Mouse (Mus musculus): ENCODE data around the gene Rd3. TPM values are rescaled to one million over a fixed set of nuclear protein-coding genes. Genes with fewer than 3 reads are reported as not detected.

The Rd3 gene
- total RNA-seq (2021) = under 1 TPM; 0.33 to 0.44 TPM
- long read RNA-seq, experiment 1 = 0 reads
- long read RNA-seq, experiment 2 = 0 reads

DNA sequence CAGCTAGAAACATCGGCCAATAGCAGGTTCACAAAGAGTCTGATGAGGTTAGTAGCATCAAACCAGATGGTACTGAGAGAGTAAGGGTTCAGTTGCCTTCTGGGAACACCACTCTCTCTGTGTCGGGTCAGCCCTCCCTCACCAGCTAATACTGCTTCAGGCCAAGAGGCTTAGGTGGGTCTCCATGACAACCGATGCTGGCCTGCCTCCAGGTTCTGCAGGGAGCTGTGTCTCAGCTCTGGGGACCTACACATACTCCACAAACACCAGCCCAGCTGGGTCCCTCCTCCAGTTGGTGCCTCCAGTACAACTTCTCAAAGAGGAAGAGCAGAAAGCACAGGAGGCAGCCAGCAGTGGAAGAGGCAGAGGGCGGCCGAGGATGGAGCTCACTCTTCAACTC lies at the start of gene Rd3:
Gene Rd3 (plus strand): TSS at position 184 of the 400 bp plus-strand sequence.
- H3K27ac ChIP-seq = no peak within 1 kb of the TSS
- TF ChIP-seq CTCF (conservative IDR thresholded peaks at IDR 0.05) = no peak
- peak in 1 of 2 experiments; percentile 40 for DNase-seq (ENCODE audit: low spot score in 2 of 2)
- H3K4me3 ChIP-seq = no peak within 1 kb of the TSS

DNA sequence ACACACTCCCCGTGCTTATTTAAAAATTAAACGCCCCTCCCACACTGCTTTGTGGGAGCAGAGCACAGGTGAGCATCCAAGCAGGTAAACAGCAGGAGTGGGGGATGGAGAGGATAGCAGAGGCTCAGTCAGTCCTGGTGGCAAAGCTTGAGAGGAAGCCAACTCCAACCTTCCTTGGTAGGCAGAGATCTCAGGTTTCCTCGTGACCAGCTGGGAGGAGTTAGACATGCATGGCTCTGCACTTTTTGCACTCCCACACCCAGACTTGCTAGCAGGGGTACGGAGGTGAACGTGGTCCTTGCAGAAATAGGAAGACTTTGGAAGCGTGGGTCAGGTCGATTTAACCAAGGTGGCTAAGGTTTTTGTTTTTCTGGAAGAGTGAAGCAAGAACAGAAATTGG lies 48.8 kb upstream of the Rd3 start:
- TF ChIP-seq CTCF (conservative IDR thresholded peaks at IDR 0.05) = no peak
- Histone ChIP-seq H3K4me3 (no peak overlapping the region), H3K27ac (no peak overlapping the region)
- no peak for DNase-seq (ENCODE audit: low spot score in 2 of 2)

DNA sequence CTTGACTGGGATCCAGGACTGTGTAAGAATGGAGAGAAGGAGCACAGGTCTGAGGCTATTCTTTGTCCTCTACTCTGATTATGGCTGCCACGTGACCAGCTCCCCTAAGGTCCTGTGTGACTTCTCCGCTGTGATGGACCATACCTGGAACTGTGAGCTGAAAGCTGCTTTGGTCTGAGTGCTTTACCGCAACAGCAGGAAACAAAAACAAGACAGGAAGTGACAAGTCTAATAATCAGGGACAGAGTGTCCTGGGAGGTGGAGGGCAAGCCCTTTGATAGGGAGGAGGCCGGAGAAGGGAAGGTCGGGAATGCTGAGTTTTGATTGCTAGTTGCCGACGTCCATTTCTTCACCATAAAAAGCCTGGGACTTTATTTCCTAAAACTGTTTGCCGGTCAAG lies 48.1 kb upstream of the Rd3 start:
- no peak for DNase-seq (ENCODE audit: low spot score in 2 of 2)
- Histone ChIP-seq H3K4me3 (no peak overlapping the region), H3K27ac (no peak overlapping the region)
- no peak for TF ChIP-seq CTCF (conservative IDR thresholded peaks at IDR 0.05)

DNA sequence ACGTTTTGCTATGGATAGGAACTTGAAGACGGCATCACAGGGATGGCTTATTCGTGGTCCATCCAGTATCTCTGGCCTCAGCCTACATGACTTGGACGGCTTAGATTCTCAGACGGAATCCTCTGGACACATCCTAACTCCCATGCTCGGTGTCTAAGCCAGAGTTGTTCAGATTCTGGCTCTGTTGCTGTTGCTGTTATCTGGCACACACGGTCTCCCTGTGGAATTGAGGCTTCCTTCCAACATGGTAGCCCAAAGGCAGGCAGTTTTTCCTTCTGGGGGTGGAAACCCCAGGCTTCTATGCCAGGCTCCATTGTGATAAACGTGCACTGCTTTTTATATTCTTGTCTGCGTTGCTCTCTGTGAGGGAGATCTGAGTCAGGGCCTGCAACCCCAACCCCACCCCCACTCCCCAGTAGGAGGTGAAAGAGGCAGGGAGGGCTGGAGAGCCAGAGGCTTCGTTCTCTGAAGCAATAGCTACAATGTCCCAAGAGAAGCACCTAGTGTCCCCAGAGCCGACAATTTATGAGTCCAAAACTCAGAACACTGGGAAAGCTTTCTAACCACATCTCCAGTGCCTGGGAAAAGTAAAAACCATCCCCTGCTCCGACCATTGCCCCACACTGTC lies 47.2 kb upstream of the Rd3 start:
- no peak overlapping the region for H3K27ac ChIP-seq
- no peak for TF ChIP-seq CTCF (conservative IDR thresholded peaks at IDR 0.05)
- DNase-seq (ENCODE audit: low spot score in 2 of 2) = no peak
- H3K4me3 ChIP-seq = no peak overlapping the region

DNA sequence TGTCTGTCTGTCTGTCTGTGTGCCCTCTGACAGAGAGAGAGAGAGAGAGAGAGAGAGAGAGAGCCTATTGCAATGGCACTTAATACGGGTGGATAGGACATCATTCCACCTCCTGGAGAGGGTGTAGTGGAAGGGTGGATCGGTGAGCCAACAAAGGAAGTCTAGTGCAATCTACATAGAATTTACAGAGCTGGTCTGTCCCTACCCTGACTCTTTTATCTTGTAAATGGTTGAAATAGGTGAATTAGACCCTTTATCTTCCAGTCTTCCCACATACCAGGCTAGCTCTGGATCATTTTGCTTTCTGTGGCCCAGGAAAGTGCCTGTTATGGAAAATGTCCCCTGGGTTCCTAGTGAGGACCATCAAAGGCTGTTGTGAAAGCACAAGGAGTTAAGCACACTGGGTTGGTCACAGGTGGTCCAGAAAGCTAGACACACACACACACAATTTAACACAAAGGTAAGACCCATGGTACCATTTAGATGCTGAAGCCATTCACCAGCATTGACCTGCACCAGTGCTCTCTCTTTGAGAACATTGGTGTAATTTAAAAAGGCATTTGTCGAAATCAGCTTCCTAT lies 46.6 kb upstream of the Rd3 start:
- no peak for DNase-seq (ENCODE audit: low spot score in 2 of 2)
- H3K4me3 ChIP-seq = no peak overlapping the region
- no peak overlapping the region for H3K27ac ChIP-seq
- TF ChIP-seq CTCF (conservative IDR thresholded peaks at IDR 0.05) = no peak

DNA sequence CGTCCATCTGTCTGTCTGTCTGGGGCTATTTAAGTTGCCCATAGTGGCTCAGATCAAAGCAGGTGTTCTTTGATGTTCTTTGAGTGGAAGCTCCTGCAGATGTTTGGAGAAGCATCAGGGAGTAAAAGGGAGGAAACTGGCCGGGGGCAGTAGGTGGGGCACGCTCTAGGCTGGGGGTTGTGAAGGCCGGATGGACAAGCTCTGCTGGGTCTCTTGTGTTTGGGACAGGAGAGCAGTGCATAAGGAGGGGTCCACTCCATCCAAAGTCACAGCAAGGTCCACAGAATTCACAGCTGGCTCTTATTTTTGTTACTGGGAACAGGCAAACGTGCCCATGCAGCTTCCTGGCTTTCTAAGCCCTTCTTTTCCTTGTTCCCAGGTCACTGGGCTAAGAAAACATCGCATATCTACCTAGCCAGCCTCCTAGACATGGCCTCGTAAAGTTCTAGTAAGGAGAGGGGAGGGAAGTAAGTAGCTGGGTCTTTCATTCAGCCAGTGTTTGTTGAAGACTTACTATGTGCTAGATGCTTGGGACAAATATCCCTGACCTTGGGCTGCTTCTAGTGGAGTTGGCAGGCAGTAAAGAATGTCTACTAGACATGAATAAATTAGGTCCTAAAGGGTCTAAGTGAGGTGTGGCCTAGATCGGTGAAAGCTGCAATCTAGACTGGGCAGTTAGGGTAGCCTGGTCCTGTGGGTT lies 44.7 kb upstream of the Rd3 start:
- no peak for DNase-seq (ENCODE audit: low spot score in 2 of 2)
- Histone ChIP-seq H3K4me3 (no peak overlapping the region), H3K27ac (no peak overlapping the region)
- no peak for TF ChIP-seq CTCF (conservative IDR thresholded peaks at IDR 0.05)

DNA sequence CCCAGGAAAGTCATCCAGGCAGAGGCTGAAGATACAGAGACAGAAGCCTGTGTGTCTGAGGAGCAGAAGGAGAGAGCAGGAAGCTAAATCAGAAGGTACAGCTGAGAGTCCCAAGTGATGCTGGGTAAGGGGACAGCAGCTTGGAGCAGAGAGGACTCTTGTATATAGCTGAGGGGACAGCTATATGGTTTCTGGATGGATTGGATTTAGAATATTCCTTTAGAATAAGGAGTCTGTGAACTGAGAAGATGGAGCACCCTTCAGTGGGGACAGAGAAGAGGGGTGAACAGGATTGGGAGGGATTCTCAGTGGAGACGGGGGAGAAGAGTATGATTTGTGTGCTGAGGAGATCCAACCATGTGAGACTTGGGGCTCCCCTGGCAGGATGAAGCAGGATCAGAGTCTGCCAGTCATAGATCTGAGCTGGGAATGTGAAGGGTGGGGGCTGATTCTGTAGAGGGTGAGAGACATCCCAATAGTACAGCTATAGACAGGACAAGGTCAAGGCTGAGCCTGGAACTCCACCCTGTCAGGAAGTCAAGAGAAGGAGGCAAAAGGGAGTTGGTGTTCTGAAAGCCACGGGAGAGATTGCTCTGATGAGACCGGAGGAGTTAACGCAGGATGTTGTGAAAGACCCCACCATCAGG lies 44.1 kb upstream of the Rd3 start:
- DNase-seq (ENCODE audit: low spot score in 2 of 2) = no peak
- no peak overlapping the region for H3K27ac ChIP-seq
- H3K4me3 ChIP-seq = no peak overlapping the region
- TF ChIP-seq CTCF (conservative IDR thresholded peaks at IDR 0.05) = no peak

DNA sequence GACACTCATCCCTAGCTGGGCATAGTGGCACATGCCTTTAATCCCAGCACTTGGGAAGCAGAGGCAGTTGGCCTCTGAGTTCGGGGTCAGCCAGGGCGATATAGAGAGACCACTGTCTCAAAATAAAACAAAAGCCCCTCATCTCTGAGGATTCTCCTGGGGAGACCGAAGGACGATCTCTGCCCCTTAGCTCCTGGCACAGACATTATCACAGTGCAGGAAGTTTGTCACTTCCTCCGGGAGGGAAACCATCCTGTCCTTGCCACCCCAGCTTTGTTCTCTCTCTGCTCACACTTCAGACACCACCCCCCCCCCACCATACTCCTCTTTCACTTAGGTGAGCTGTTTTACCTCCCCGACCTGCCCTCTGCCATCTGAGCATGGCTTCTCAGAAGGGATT lies 33.5 kb upstream of the Rd3 start:
- peak in 1 of 2 experiments; percentile 7 for DNase-seq (ENCODE audit: low spot score in 2 of 2)
- Histone ChIP-seq H3K4me3 (no peak overlapping the region), H3K27ac (no peak overlapping the region)
- no peak for TF ChIP-seq CTCF (conservative IDR thresholded peaks at IDR 0.05)

DNA sequence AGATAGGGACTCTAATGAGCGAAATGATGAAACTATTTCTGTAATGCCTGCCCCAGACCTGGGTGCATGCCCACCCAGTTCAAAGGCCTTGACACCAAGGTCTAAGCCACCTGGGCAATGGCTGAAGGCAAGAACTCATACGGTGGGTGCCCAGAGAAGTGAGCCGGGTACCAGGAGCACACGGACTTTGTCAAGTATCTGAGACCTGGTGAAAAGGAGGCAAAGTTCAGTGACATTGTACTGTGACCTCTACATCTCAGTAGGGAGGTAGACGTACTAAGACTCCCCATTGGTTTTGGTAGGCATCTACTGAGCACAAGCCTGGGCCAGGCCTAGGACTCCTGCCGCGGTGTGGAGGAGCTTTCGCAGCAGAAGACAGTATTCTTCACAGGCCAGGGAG lies 31.8 kb upstream of the Rd3 start:
- Histone ChIP-seq H3K27ac (no peak overlapping the region), H3K4me3 (no peak overlapping the region)
- no peak for DNase-seq (ENCODE audit: low spot score in 2 of 2)
- TF ChIP-seq CTCF (conservative IDR thresholded peaks at IDR 0.05) = no peak

DNA sequence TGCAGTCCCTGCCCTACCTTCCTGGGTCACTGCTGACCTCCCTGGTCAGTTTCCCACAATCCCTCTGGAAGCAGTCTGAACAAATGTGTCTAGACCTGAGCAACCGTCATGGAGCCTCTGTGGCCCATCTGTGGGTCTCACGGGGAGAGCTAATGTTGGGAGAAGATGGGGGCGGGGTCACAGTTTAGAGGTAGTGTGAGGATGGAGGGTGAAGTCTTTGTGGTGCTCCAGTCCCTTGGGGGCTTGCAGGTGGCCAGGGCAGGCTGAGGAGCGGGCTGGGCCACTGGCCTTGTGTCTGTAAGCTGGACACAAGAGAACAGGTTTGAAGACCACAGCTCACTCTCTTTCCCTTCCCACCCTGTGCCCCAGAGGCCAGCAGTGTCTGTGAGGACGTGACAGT lies 31.4 kb upstream of the Rd3 start:
- no peak for DNase-seq (ENCODE audit: low spot score in 2 of 2)
- Histone ChIP-seq H3K27ac (no peak overlapping the region), H3K4me3 (no peak overlapping the region)
- no peak for TF ChIP-seq CTCF (conservative IDR thresholded peaks at IDR 0.05)

DNA sequence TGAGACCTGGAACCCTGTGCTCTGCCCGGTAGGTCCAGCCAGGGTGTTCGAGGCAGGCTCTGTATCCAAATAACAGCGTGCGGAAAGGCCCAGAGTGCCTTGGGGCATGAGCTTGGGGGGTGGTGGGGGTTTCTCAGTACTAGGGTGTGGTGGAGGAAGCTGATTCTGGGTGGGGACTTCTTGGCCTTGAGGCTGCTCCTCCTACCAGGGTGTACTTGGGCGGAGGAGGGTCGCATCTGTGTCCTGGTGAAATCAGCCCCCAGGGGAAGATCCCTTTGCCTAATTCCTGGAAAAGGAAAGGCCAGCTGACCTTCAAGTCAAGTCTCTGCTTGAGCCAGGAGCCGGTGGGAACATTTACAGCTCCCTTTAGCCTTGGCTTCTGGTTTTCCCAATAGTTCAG lies 30.9 kb upstream of the Rd3 start:
- Histone ChIP-seq H3K27ac (no peak overlapping the region), H3K4me3 (no peak overlapping the region)
- no peak for TF ChIP-seq CTCF (conservative IDR thresholded peaks at IDR 0.05)
- no peak for DNase-seq (ENCODE audit: low spot score in 2 of 2)

DNA sequence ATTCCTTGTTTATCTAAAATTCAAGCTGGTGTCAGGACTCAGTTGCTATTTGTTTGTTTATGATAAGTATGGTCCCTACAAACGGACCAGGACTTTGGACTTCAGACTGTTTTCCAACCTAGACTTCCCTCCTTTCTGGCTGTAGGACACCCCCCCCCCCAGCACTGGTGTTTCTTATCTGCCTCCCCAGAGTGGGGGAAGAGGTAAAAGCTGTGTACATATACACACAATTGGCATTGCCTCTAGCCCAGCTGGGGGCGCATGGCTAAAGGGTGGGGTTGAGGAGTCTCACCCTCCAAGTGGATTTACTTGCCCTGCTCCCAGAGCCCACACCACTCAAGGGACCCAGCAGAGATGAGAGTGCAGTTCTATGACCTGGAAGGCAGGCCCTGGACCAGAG lies 30.3 kb upstream of the Rd3 start:
- no peak for DNase-seq (ENCODE audit: low spot score in 2 of 2)
- no peak for TF ChIP-seq CTCF (conservative IDR thresholded peaks at IDR 0.05)
- Histone ChIP-seq H3K27ac (no peak overlapping the region), H3K4me3 (no peak overlapping the region)

DNA sequence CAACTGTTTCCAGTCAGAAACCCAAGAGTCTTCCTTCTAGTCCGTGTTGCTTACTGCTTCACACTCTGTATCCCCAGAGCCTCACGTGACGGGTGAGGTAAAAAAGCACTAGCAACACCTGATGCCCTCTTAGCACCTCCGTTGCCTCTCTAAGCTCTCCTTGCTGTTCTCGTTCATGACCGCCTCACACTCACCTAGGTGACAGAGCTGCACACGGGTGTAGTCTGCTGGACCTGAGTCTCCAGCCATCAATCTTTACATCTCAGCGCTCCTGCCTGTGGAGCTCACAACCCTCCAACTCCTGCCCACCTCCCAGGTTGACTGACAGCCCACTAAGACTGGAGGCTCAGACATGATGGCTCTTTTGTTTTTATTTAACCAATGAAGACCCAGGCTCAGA lies 29.4 kb upstream of the Rd3 start:
- DNase-seq (ENCODE audit: low spot score in 2 of 2) = no peak
- Histone ChIP-seq H3K27ac (no peak overlapping the region), H3K4me3 (no peak overlapping the region)
- no peak for TF ChIP-seq CTCF (conservative IDR thresholded peaks at IDR 0.05)
